Mouse (Mus musculus): Measurements from ENCODE around the gene Elac2.

- no peak for TF ChIP-seq POLR2AphosphoS5 (IDR thresholded peaks at IDR 0.05; ENCODE audit: insufficient replicate concordance, low read depth, low read length)
- TF ChIP-seq CTCF (IDR thresholded peaks at IDR 0.05; ENCODE audit: low read depth, low read length) = no peak
These were observed 16.2 kb upstream of the Elac2 start for GRCm38 (mm10) chr11:64962629-64963028.
